Mouse (Mus musculus) embryonic facial prominence, embryonic 12.5 days (tissue): Measurements from ENCODE around the gene Tmem255a. TPM values are rescaled to one million over a fixed set of nuclear protein-coding genes. Genes with fewer than 3 reads are reported as not detected.
"Not testable (repeated sequence)": the region's sequence is repeated elsewhere in the genome, so short reads cannot be mapped to it uniquely, and the experiment has no call there.

ENCODE experiments used
- ATAC-seq: fragments of 200-750 bp; cut with Nextera tagmentation; 2 replicates; pipeline ENCODE4 v1.8.0; 2017; ENCODE audit not compliant: insufficient number of reproducible peaks, insufficient read depth, low FRiP score, low TSS enrichment
- H3K27ac ChIP-seq: fragments of 300-500 bp; sonication (generic); 2 replicates; pipeline ENCODE4 v1.5.1; 2016; ENCODE audit warnings: mild to moderate bottlenecking
- H3K27me3 ChIP-seq: fragments of 300-500 bp; sonication (generic); 2 replicates; pipeline ENCODE4 v1.6.1; 2016; ENCODE audit warnings: mild to moderate bottlenecking, moderate library complexity
- H3K36me3 ChIP-seq: fragments of 300-500 bp; sonication (generic); 2 replicates; pipeline ENCODE4 v1.6.1; 2016; ENCODE audit warnings: mild to moderate bottlenecking
- H3K4me1 ChIP-seq: fragments of 300-500 bp; sonication (generic); 2 replicates; pipeline ENCODE4 v1.6.1; 2016
- H3K4me2 ChIP-seq: fragments of 300-500 bp; sonication (generic); replicated peaks from 2 replicates; pipeline ENCODE4 v1.6.1; 2016; ENCODE audit warnings: mild to moderate bottlenecking, moderate library complexity
- H3K4me3 ChIP-seq: fragments of 300-500 bp; sonication (generic); 2 replicates; pipeline ENCODE4 v1.5.1; 2016; ENCODE audit warnings: mild to moderate bottlenecking
- H3K9ac ChIP-seq: fragments of 300-500 bp; sonication (generic); 2 replicates; pipeline ENCODE4 v1.6.1; 2016; ENCODE audit warnings: mild to moderate bottlenecking, moderate library complexity
- H3K9me3 ChIP-seq: fragments of 300-500 bp; sonication (generic); 2 replicates; pipeline ENCODE4 v1.6.1; 2016; ENCODE audit warnings: mild to moderate bottlenecking, moderate library complexity
- WGBS: fragments of 180-500 bp; shearing (Covaris S2); methylation state at CpG from one replicate; pipeline ENCODE4 v1.1.7; 2016; 5-methylcytosine and 5-hydroxymethylcytosine counted together
- polyA plus RNA-seq: library from polyadenylated mRNA; unstranded; fragments of >200 nt; fragmentation: Nextera tagmentation; extraction: Ambion mirVana; gene quantifications from 2 replicates; pipeline ENCODE4 v1.2.1, GENCODE M21; 2016

The Tmem255a gene
- polyA plus RNA-seq, 1 experiment from 2014 or later = 28.1 TPM

GRCm38 (mm10) chrX:38207392-38207791 is 44.8 kb downstream of the Tmem255a start:
- H3K27me3 ChIP-seq = no peaks in the 10 kb centered on the region
- H3K9me3 ChIP-seq = no peaks in the 10 kb centered on the region
- H3K4me2 ChIP-seq = no peak overlapping the region
- no peaks in the 10 kb centered on the region for H3K36me3 ChIP-seq
- no peak overlapping the region for H3K9ac ChIP-seq
- no peak overlapping the region for H3K27ac ChIP-seq
- H3K4me3 ChIP-seq = no peak overlapping the region
- no peaks in the 10 kb centered on the region for H3K4me1 ChIP-seq
- WGBS = 42% methylated on average over 1 of the region's 1 CpGs
- ATAC-seq = no peak

DNA sequence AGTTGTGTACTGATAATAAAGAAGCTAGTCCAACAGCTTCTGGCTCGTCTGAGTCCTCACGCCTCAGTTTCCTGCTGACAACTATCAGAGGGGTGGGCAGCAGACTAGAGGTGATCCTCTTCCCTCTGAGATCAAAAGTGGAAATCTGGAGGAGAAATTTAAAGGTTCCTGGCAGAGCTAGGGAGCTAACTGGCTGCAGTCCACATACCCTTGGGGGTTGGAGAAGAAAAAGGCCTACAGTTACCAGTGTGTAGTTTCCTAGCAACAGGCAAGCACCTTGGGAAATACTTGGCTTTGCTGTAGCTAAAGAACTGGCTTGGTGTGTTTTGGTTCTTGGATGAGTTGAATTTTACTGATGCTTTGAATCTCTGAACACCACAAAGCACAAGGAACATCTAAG is 50.4 kb downstream of the Tmem255a start:
- Histone ChIP-seq H3K36me3 (no peaks in the 10 kb centered on the region), H3K9ac (no peak overlapping the region), H3K4me1 (no peaks in the 10 kb centered on the region), H3K27ac (no peak overlapping the region), H3K4me3 (no peak overlapping the region), H3K9me3 (no peaks in the 10 kb centered on the region), H3K4me2 (no peak overlapping the region), H3K27me3 (no peaks in the 10 kb centered on the region)
- 81% methylated on average over 2 of the region's 2 CpGs for WGBS
- no peak for ATAC-seq

DNA sequence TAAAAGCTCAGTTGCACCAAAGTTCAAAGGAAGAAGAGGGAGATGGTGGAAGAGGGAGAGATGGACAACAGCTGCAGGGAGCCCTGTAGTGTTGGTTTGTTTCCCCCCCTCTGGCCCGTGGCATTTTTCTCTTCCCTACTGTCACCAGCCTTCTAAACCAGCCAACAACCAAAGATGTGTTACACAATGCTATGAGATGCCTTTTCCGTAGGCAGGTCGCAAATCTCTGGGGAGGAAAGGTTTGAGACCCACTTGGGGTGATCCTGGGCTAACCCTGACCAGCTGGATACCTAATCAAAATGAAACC is 61.8 kb downstream of the Tmem255a start:
- peaks cover 4% of the 10 kb centered on the region; the same call in 1 of the 2 replicates for H3K36me3 ChIP-seq
- no peaks in the 10 kb centered on the region for H3K27me3 ChIP-seq
- H3K9me3 ChIP-seq = no peaks in the 10 kb centered on the region
- H3K4me2 ChIP-seq = peak overlapping the region; percentile 55
- WGBS = 24% methylated on average over 3 of the region's 3 CpGs
- H3K27ac ChIP-seq = no peak overlapping the region
- peak overlapping the region; percentile 63 for H3K4me3 ChIP-seq
- 0 out of 2 replicates have a peak, but pooled peaks have one; percentile 1 for ATAC-seq
- peak overlapping the region; percentile 77 for H3K9ac ChIP-seq
- no peaks in the 10 kb centered on the region for H3K4me1 ChIP-seq

DNA sequence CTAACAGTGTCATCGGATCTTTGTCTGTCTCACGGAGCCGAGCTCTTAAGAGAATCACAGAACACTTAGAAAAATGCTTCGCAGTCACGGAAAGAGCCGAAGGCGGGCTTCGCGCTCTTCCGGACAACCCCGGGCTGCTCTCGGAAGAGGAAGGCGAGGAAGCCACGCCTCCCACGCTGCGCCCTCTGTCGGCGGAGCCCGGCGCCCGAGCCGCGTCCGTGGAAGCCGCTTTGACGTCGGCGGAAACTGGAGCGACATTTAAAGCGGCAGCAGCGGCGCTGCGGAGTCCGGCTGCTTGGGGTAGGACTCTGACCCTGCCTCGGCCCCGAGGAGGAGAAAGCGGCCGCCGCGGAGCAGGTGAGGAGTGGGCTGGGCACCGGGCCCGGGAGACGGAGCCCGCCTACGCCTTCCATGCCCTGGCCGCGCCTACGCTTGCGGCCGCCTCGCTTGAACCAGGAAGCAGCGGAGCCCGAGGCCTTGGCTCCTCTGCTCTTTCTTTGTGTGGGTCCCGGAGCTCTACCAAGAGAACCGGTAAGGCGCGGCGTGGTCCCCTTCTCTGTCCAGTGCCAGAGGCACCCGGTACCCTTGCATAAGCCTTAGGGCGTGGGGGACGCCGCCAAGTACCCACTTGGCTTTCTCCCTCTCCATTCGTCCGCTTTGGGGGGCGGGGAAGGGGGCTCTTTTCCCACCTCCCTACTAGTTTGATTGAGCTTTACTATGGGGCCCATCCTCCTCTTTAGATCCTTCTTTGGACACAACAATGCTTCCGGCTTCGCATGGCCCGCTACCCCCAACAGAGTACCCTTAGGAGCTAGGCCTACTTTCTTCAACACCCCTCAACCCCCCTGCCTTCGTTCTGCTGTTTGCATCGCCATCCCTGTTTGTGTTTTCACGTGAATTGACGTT is 62.4 kb downstream of the Tmem255a start, which contains the start of gene Zbtb33:
Zbtb33 (plus strand) TSS at position 242 of the 906 bp plus-strand sequence.
- Histone ChIP-seq H3K27ac (peak within 1 kb of the TSS; percentile 80), H3K4me2 (peak within 1 kb of the TSS; percentile 55), H3K9ac (peak within 1 kb of the TSS; percentile 77), H3K9me3 (no peaks in the 10 kb centered on the region), H3K4me1 (no peaks in the 10 kb centered on the region), H3K27me3 (no peaks in the 10 kb centered on the region), H3K36me3 (peaks cover 4% of the 10 kb centered on the region; the same call in 1 of the 2 replicates), H3K4me3 (peak within 1 kb of the TSS; percentile 63)
- 22% methylated on average over 59 of the region's 72 CpGs for WGBS
- peak; percentile 94 for ATAC-seq

GRCm38 (mm10) chrX:38185520-38185919 is 66.7 kb downstream of the Tmem255a start:
- H3K4me2 ChIP-seq = no peak overlapping the region
- H3K27me3 ChIP-seq = no peaks in the 10 kb centered on the region
- no peaks in the 10 kb centered on the region for H3K9me3 ChIP-seq
- no peak overlapping the region for H3K27ac ChIP-seq
- no peaks in the 10 kb centered on the region for H3K36me3 ChIP-seq
- H3K4me1 ChIP-seq = no peaks in the 10 kb centered on the region
- WGBS = 41% methylated on average over 2 of the region's 2 CpGs
- H3K9ac ChIP-seq = no peak overlapping the region
- ATAC-seq = no peak
- H3K4me3 ChIP-seq = no peak overlapping the region

GRCm38 (mm10) chrX:38181608-38182258 is 70.5 kb downstream of the Tmem255a start:
- Histone ChIP-seq H3K4me1 (no peaks in the 10 kb centered on the region), H3K9ac (no peak overlapping the region), H3K27ac (no peak overlapping the region), H3K36me3 (no peaks in the 10 kb centered on the region), H3K27me3 (no peaks in the 10 kb centered on the region), H3K9me3 (peaks cover 3% of the 10 kb centered on the region; the same call in 1 of the 2 replicates), H3K4me2 (peak overlapping the region; percentile 62), H3K4me3 (peak overlapping the region; percentile 9; the same call in 1 of the 2 replicates)
- WGBS = 27% methylated on average over 11 of the region's 15 CpGs
- ATAC-seq = peak; percentile 53; the same call in 1 of the 2 replicates

DNA sequence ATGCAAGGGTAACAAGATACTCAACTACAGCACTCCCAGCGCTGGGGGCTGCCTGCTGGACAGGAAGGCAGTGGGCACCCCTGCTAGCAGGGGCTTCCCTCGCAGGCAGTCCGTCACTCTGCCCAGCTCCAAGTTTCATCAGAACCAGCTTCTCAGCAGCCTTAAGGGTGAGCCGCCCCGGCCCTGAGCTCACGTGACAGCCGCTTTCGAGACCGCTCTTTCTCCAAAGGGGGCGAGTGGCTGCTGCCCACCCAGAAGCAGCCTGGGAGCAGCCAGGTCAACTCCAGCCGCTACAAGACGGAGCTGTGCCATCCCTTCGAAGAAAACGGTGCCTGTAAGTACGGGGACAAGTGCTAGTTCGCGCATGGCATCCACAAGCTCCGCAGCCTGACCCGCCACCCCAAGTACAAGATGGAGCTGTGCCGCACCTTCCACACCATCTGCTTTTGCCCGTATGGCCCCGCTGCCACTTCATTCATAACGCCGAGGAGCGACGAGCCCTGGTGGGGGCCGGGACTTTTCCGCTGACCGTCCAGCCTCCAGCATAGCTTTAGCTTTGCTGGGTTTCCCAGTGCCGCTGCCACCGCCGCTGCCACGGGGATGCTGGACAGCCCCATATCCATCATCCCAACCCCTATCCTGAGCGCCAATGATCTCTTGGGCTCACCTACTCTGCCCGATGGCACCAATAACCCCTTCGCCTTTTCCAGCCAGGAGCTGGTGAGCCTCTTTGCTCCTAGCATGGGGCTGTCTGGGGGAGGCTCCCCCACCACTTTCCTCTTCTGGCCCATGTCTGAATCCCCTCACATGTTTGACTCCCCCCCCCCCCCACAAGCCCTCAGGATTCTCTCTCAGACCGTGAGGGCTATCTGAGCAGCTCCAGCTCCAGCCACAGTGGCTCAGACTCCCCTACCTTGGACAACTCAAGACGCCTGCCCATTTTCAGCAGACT is 71.3 kb downstream of the Tmem255a start:
- Histone ChIP-seq H3K9ac (peak overlapping the region; percentile 15; the same call in 1 of the 2 replicates), H3K27me3 (no peaks in the 10 kb centered on the region), H3K36me3 (no peaks in the 10 kb centered on the region), H3K9me3 (peaks cover 3% of the 10 kb centered on the region; the same call in 1 of the 2 replicates), H3K27ac (no peak overlapping the region), H3K4me2 (peak overlapping the region; percentile 62), H3K4me3 (peak overlapping the region; percentile 38), H3K4me1 (no peaks in the 10 kb centered on the region)
- WGBS = 20% methylated on average over 38 of the region's 38 CpGs
- peak; percentile 68 for ATAC-seq

DNA sequence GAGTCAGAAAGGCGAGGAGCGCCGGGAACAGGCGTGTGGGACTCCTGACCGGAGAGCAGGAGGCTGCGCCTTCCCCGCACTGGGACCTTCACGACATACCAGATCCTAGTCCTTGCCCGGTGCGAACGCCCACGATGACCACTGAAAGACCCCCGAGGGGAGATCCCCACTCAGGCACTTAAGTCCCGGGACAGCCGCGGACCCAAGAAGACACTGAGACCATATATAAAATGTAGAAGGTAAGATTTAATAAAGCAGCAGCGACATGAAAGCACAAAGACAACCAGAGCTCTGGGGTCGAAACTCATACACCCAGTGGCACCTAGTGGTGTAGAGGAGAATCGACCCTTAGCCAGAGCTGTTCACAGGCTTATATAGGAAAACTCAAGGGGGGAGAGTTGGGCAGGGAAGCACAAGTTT is 72.3 kb downstream of the Tmem255a start:
- not testable (repeated sequence) for H3K9ac ChIP-seq, H3K27me3 ChIP-seq, H3K36me3 ChIP-seq, H3K9me3 ChIP-seq, H3K27ac ChIP-seq, H3K4me1 ChIP-seq, ATAC-seq
- Histone ChIP-seq H3K4me3 (peak overlapping the region; percentile 18), H3K4me2 (peak overlapping the region; percentile 32)
- WGBS = 32% methylated on average over 19 of the region's 19 CpGs

GRCm38 (mm10) chrX:38166592-38166991 is 85.6 kb downstream of the Tmem255a start:
- WGBS = 69% methylated on average over 4 of the region's 4 CpGs
- no peak overlapping the region for H3K9ac ChIP-seq

DNA sequence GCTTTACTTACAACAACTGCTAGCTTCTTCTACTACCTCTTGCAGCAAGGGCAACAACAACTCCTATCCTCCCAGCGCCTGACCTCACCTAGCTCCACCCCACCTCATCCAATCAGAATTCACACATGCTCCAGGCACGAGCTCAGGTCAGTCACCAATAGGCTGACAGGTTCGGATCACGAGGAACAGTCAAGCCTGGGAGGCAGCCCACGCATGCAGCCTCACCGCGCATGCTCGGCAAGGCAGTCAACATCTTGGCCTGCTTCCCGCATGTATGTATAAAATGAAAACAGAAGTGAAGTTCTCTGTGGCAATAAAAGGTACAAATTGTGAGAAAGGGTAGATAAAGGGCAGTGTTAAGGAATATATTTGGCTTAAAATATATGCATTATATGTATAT is 86.2 kb downstream of the Tmem255a start:
- H3K4me1 ChIP-seq = no peaks in the 10 kb centered on the region
- H3K4me2 ChIP-seq = no peak overlapping the region
- no peak for ATAC-seq
- no peaks in the 10 kb centered on the region for H3K27me3 ChIP-seq
- no peak overlapping the region for H3K9ac ChIP-seq
- H3K36me3 ChIP-seq = no peaks in the 10 kb centered on the region
- H3K4me3 ChIP-seq = no peak overlapping the region
- WGBS = 78% methylated on average over 9 of the region's 9 CpGs
- H3K9me3 ChIP-seq = no peaks in the 10 kb centered on the region
- H3K27ac ChIP-seq = no peak overlapping the region

More at GRCm38 (mm10) chrX:38166592-38166991, 85.6 kb downstream of the Tmem255a start:
- Histone ChIP-seq H3K9me3 (no peaks in the 10 kb centered on the region), H3K4me2 (no peak overlapping the region), H3K27ac (no peak overlapping the region), H3K4me3 (no peak overlapping the region), H3K36me3 (no peaks in the 10 kb centered on the region), H3K27me3 (no peaks in the 10 kb centered on the region), H3K4me1 (no peaks in the 10 kb centered on the region)
- ATAC-seq = no peak

DNA sequence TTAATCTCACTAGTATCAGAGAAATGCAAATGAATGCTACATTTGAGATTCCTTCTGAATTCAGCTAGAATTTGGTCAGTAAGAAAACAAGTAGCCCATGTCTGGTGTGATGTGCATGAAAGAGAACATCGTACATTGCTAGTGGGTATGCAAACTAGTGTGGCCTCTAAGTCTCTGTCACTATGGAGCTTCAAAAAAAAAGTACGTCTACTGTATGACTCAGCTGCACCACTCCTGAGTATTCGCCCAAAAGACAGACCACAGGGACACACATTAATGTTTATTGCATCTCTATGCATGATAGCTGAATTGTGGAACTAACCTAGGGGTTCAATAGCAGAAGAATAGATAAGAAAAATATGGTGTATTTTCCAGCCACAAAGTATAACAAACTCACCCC is 86.9 kb downstream of the Tmem255a start:
- no peaks in the 10 kb centered on the region for H3K36me3 ChIP-seq
- H3K9me3 ChIP-seq = no peaks in the 10 kb centered on the region
- H3K27me3 ChIP-seq = no peaks in the 10 kb centered on the region
- no peaks in the 10 kb centered on the region for H3K4me1 ChIP-seq
- H3K9ac ChIP-seq = no peak overlapping the region
- WGBS = 81% methylated on average over 3 of the region's 3 CpGs
- H3K4me2 ChIP-seq = no peak overlapping the region
- H3K27ac ChIP-seq = no peak overlapping the region
- no peak for ATAC-seq
- H3K4me3 ChIP-seq = no peak overlapping the region
